Mouse (Mus musculus) embryonic facial prominence, embryonic 11.5 days (tissue): Measurements from ENCODE around the gene Scd3. TPM values are rescaled to one million over a fixed set of nuclear protein-coding genes. Genes with fewer than 3 reads are reported as not detected.

Source experiments
- ATAC-seq: fragments of 200-750 bp; cut with Nextera tagmentation; replicated peaks from 2 replicates; pipeline ENCODE4 v1.8.0; 2017; ENCODE audit warnings: low read depth; ENCODE audit not compliant: insufficient number of reproducible peaks, low FRiP score, low TSS enrichment
- DNase-seq: peaks from one replicate; pipeline ENCODE4 v3.0.0-alpha.2; 2015; ENCODE audit warnings: low spot score
- H3K27ac ChIP-seq: fragments of 300-500 bp; sonication (generic); replicated peaks from 2 replicates; pipeline ENCODE4 v1.5.1; 2014; ENCODE audit warnings: mild to moderate bottlenecking, low read depth, low read length, control low read depth
- H3K27me3 ChIP-seq: fragments of 300-500 bp; sonication (generic); 2 replicates; pipeline ENCODE4 v1.6.1; 2014; ENCODE audit warnings: mild to moderate bottlenecking, low read length, moderate library complexity, mixed read lengths; ENCODE audit not compliant: control insufficient read depth, insufficient read depth
- H3K36me3 ChIP-seq: fragments of 300-500 bp; sonication (generic); replicated peaks from 2 replicates; pipeline ENCODE4 v1.6.1; 2014; ENCODE audit warnings: low read depth, mild to moderate bottlenecking, low read length, moderate library complexity, mixed read lengths; ENCODE audit not compliant: control insufficient read depth, insufficient read depth
- H3K4me1 ChIP-seq: fragments of 300-500 bp; sonication (generic); 2 replicates; pipeline ENCODE4 v1.6.1; 2014; ENCODE audit warnings: low read length, mixed read lengths; ENCODE audit not compliant: control insufficient read depth, insufficient read depth
- H3K4me2 ChIP-seq: fragments of 300-500 bp; sonication (generic); 2 replicates; pipeline ENCODE4 v1.6.1; 2014; ENCODE audit warnings: low read depth, mild to moderate bottlenecking, control low read depth, low read length, moderate library complexity
- H3K4me3 ChIP-seq: fragments of 300-500 bp; sonication (generic); 2 replicates; pipeline ENCODE4 v1.5.1; 2014; ENCODE audit warnings: low read depth, low read length, control low read depth
- H3K9ac ChIP-seq: fragments of 300-500 bp; sonication (generic); replicated peaks from 2 replicates; pipeline ENCODE4 v1.6.1; 2014; ENCODE audit warnings: mild to moderate bottlenecking, control low read depth, low read length
- H3K9me3 ChIP-seq: fragments of 300-500 bp; sonication (generic); replicated peaks from 2 replicates; pipeline ENCODE4 v1.6.1; 2016; ENCODE audit warnings: mild to moderate bottlenecking, low read length, inconsistent platforms, mixed read lengths; ENCODE audit not compliant: control insufficient read depth
- WGBS: fragments of 180-500 bp; shearing (Covaris S2); extraction: QIAGEN DNeasy Blood & Tissue Kit; methylation state at CpG from one replicate; pipeline ENCODE4 v1.1.7; 2014; 5-methylcytosine and 5-hydroxymethylcytosine counted together
- polyA plus RNA-seq: library from polyadenylated mRNA; unstranded; fragments of >200 nt; fragmentation: Nextera tagmentation; extraction: Ambion mirVana; gene quantifications from 2 replicates; pipeline ENCODE4 v1.2.1, GENCODE M21; 2014

Gene Scd3
- polyA plus RNA-seq, 1 experiment from 2014 or later = 0.22 TPM

DNA sequence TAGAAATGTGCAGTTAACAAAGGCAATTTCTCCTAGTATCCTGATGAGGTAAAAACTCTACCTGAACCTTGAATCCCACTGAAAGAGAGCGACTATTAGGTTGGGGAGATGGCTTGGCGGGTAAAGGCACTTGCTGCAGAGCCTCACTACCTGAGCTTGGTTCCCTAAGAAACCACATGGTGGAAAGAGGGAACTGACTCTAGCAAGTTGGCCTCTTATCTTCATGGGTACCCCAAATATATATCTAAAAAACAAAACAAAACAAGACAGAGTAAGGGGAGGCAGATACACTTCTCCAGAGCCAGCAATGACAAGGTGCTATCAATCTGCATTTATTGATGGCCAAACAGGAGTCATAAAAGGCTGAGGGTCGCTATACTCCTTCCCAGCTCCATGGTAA is 19.1 kb upstream of the Scd3 start:
- no peaks in the 10 kb centered on the region for H3K4me1 ChIP-seq
- no peak overlapping the region for H3K9ac ChIP-seq
- ATAC-seq (no peak), DNase-seq (no peak)
- H3K4me3 ChIP-seq = no peak overlapping the region
- H3K4me2 ChIP-seq = no peak overlapping the region
- H3K36me3 ChIP-seq = no peaks in the 10 kb centered on the region
- 80% methylated on average over 3 of the region's 3 CpGs for WGBS
- no peak overlapping the region for H3K27ac ChIP-seq
- no peaks in the 10 kb centered on the region for H3K27me3 ChIP-seq
- H3K9me3 ChIP-seq = no peaks in the 10 kb centered on the region

DNA sequence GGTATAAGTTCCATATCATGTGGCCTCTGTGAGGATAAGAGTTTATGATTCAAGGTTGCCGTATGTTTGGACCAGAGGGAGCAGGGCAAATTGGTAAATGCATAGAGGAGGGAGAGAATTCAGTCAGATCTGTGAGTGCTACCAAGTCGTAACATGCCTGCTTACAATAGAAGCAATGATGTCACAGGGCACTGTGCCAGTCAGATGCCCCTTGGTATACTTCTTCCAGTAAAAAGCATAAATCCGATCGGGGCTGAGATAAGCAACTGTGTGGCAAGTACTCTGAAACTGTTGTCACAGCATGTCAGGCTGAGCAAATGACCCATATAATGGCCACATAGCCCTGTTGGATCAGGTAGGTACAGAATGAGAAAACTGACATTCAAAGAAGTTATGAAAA is 14.0 kb upstream of the Scd3 start:
- H3K9me3 ChIP-seq = no peaks in the 10 kb centered on the region
- 86% methylated on average over 4 of the region's 4 CpGs for WGBS
- H3K27me3 ChIP-seq = no peaks in the 10 kb centered on the region
- no peak overlapping the region for H3K9ac ChIP-seq
- H3K4me3 ChIP-seq = no peak overlapping the region
- H3K4me2 ChIP-seq = no peak overlapping the region
- no peaks in the 10 kb centered on the region for H3K36me3 ChIP-seq
- ATAC-seq (no peak), DNase-seq (no peak)
- H3K27ac ChIP-seq = no peak overlapping the region
- H3K4me1 ChIP-seq = no peaks in the 10 kb centered on the region

GRCm38 (mm10) chr19:44192342-44192741 is 10.7 kb upstream of the Scd3 start, which contains the start of gene Pkd2l1:
TSS of gene Pkd2l1 (minus strand) at chr19:44192442.
- Histone ChIP-seq H3K4me2 (no peak within 1 kb of the TSS), H3K4me3 (no peak within 1 kb of the TSS), H3K27ac (no peak within 1 kb of the TSS), H3K4me1 (no peaks in the 10 kb centered on the region), H3K36me3 (no peaks in the 10 kb centered on the region), H3K9me3 (no peaks in the 10 kb centered on the region), H3K27me3 (no peaks in the 10 kb centered on the region), H3K9ac (no peak within 1 kb of the TSS)
- DNase-seq = no peak
- ATAC-seq = no peak
- 37% methylated on average over 3 of the region's 3 CpGs for WGBS

DNA sequence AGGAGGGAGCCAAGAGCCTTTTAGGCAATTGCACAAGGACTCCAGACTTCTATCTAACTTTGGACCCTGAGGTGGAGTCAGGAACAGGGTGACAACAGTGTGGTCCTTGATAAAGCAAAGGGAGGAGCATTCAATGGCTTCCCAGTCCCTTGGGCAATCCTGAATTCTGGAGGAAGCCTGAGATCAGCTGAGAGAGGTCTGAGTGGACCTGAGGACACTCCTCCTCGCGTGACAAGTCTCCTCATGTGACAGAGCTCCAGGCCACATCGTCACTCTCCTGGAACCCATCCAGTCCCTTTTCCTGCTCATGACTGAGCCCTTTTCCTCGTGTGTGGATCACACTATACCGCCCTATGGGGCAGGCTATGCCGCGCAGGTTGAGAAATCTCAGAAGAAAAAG is 9.2 kb upstream of the Scd3 start:
- H3K27ac ChIP-seq = no peak overlapping the region
- no peaks in the 10 kb centered on the region for H3K27me3 ChIP-seq
- H3K9ac ChIP-seq = no peak overlapping the region
- no peak for ATAC-seq
- no peaks in the 10 kb centered on the region for H3K4me1 ChIP-seq
- WGBS = 82% methylated on average over 7 of the region's 7 CpGs
- H3K9me3 ChIP-seq = no peaks in the 10 kb centered on the region
- no peaks in the 10 kb centered on the region for H3K36me3 ChIP-seq
- H3K4me2 ChIP-seq = no peak overlapping the region
- no peak for DNase-seq
- H3K4me3 ChIP-seq = no peak overlapping the region

DNA sequence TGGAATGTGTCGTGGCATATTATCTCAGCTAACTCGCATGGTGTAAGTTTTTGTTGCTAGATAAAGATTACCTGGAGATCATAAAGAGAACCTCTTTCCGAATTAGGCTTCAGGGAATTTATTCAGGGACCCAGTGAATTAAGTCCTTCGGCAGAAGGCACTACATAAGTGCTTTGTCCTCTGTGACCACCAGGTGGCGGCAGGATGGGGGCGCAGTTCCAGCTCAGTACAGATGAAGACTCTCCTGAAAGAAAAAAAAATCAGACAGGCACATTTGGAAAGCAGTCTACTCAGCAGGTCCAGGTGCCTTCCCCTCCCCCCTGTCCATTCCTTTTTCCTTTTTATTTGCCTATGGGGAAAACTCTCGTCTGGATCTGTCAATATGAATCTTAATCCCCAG is 7.9 kb upstream of the Scd3 start:
- Histone ChIP-seq H3K4me2 (no peak overlapping the region), H3K27me3 (no peaks in the 10 kb centered on the region), H3K9ac (no peak overlapping the region), H3K27ac (no peak overlapping the region), H3K4me3 (no peak overlapping the region), H3K36me3 (no peaks in the 10 kb centered on the region), H3K9me3 (no peaks in the 10 kb centered on the region), H3K4me1 (no peaks in the 10 kb centered on the region)
- ATAC-seq = no peak
- peak; percentile 75 for DNase-seq
- 15% methylated on average over 7 of the region's 7 CpGs for WGBS

GRCm38 (mm10) chr19:44197053-44197852 is 5.8 kb upstream of the Scd3 start:
- no peak for DNase-seq
- H3K9me3 ChIP-seq = no peaks in the 10 kb centered on the region
- no peak for ATAC-seq
- no peak overlapping the region for H3K4me2 ChIP-seq
- no peaks in the 10 kb centered on the region for H3K4me1 ChIP-seq
- WGBS = 89% methylated on average over 10 of the region's 10 CpGs
- H3K4me3 ChIP-seq = no peak overlapping the region
- no peak overlapping the region for H3K27ac ChIP-seq
- H3K9ac ChIP-seq = no peak overlapping the region
- no peaks in the 10 kb centered on the region for H3K36me3 ChIP-seq
- H3K27me3 ChIP-seq = no peaks in the 10 kb centered on the region

GRCm38 (mm10) chr19:44198494-44198893 is 4.6 kb upstream of the Scd3 start:
- DNase-seq (no peak), ATAC-seq (no peak)
- Histone ChIP-seq H3K4me3 (no peak overlapping the region), H3K4me1 (no peaks in the 10 kb centered on the region), H3K27ac (no peak overlapping the region), H3K4me2 (no peak overlapping the region), H3K27me3 (no peaks in the 10 kb centered on the region), H3K36me3 (no peaks in the 10 kb centered on the region), H3K9ac (no peak overlapping the region), H3K9me3 (no peaks in the 10 kb centered on the region)
- WGBS = 90% methylated on average over 6 of the region's 6 CpGs

DNA sequence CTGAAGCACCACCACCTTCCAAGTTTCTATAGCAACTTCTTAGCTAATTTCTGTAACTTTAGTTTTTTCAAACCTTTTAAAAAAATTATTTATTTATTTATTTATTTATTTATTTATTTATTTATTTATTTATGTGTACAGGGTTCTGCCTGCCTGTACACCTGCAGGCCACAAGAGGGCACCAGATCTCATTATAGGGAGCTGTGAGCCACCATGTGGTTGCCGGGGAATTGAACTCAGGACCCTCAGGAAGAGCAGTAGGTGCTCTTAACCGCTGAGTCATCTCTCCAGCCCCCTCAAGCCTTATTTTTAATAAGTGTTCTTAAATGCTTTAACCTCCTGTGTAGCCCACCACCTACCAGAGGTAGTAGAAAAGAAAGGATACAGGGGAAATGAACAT is 4.1 kb upstream of the Scd3 start:
- WGBS = 81% methylated on average over 2 of the region's 2 CpGs
- no peak overlapping the region for H3K4me3 ChIP-seq
- no peaks in the 10 kb centered on the region for H3K36me3 ChIP-seq
- H3K4me2 ChIP-seq = no peak overlapping the region
- H3K4me1 ChIP-seq = no peaks in the 10 kb centered on the region
- no peaks in the 10 kb centered on the region for H3K9me3 ChIP-seq
- H3K27me3 ChIP-seq = no peaks in the 10 kb centered on the region
- ATAC-seq = no peak
- no peak overlapping the region for H3K9ac ChIP-seq
- H3K27ac ChIP-seq = no peak overlapping the region
- DNase-seq = peak; percentile 13
